Mouse (Mus musculus) thymus, adult 18-20 months (tissue): ENCODE results near the gene Frmd4a.
"Not testable (repeated sequence)": the region's sequence is repeated elsewhere in the genome, so short reads cannot be mapped to it uniquely, and the experiment has no call there.

Experiments used
- DNase-seq, 2 experiments: peaks; one replicate each; pipeline ENCODE4 v3.0.0; 2022; ENCODE audit warnings: mixed read lengths in 2 of 2

The Frmd4a gene

DNA sequence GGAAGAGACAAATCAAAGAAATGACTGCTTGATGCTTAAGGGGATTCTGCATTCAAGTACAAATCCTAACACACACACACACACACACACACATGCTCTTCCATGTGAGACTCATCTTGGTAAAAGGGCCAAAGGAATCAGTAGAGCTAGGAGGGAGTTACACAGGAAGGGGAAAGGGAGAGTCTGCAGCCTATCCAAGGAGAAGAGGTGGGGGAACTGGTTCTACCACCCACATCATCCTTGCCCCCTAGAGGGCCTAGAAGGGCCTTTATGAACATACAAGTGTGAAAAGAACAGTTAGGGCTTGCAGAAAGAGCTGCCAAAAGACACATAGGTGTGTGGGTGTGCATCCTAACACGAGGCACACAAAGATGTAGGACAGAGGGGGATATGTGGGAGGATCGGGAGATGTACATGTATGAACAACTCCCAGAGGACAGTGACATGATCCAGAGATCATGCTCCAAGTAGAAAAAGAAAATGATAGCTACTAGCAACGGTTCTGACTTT lies 576.4 kb downstream of the Frmd4a start:
- no peak for DNase-seq

DNA sequence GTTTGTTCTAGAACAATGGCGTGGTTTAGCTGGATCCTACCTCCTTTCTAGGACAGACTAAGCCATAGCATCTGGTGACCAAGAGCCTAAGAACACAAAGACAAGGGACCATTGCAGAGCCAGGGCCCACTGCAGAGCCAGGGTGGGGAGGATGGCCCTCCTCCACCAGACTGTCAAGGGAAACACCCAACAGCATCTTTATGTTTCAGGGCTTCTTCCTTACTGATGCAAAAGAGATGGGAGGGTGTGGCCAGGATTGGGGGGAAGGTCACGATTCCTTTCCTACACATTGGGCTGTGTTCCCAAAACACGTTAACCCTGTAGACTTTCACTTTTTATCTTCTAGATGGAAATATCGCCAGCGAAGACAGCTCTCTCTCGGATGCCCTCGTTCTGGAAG lies 579.5 kb downstream of the Frmd4a start:
- DNase-seq, result no peak

DNA sequence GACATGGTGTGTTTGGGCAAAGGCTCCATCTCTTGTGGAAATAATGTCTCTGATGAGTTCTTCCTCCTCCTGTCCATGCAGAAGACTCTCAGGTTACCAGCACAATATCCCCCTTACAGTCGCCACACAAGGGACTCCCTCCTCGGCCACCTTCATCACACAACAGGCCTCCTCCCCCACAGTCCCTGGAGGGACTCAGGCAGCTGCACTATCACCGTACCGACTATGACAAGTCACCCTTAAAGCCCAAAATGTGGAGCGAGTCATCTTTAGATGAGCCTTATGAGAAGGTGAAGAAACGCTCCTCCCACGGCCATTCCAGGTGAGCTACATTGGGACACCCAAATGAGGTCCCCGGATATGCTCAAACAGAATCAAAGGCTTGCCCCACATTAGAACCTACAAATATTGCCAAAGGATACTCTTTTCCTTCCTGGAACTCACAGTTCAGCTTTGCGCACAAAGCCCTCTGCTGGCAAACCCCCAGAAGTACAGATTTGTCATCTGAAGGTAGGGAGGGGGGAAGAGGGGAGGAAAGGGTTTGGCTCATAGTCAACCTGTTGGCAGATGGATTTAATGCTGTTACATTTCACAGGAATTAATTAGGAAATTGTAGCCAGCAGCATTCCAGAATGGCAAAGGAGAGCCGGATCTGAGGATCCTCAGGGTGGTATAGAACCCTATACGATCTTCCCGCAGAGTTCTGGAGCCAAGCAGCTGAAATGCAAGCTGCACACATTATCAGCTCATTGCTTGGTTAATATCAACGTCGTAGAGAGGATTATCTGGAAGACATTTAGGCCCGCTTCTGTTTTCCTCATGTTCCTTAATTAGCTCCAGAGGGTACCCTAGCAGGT lies 583.7 kb downstream of the Frmd4a start:
- no peak for DNase-seq

DNA sequence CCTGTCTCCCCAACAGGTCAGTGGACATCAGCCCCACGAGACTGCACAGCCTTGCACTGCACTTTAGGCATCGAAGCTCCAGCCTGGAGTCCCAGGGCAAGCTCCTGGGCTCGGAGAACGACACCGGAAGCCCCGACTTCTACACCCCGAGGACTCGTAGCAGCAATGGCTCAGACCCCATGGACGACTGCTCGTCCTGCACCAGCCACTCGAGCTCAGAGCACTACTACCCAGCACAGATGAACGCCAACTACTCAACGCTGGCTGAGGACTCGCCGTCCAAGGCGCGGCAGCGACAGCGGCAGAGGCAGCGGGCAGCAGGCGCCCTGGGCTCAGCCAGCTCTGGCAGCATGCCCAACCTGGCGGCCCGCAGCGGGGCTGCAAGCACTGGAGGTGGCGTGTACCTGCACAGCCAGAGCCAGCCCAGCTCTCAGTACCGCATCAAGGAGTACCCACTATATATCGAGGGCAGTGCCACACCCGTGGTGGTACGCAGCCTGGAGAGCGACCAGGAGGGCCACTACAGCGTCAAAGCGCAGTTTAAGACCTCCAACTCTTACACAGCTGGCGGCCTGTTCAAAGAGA lies 585.9 kb downstream of the Frmd4a start:
- DNase-seq, result no peak

DNA sequence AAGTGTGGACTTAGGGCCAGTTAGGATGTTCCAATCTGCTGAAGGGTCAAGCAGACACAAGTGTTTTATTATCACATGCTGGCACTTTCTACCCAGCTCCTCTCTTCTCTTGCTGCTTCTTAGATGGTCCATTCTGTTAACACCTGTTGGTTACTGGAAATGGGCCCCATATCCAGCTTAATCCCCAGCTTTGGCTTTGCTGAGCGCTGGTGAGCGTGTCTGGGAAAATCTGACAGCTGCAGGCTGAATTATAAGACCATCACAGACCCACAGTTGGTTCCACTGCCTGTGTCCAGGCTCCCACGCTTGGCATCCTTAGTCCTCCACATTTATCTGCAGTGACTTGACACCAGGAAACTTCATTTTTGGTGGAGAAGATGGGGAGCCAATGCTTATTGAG lies 589.0 kb downstream of the Frmd4a start:
- no peak for DNase-seq

DNA sequence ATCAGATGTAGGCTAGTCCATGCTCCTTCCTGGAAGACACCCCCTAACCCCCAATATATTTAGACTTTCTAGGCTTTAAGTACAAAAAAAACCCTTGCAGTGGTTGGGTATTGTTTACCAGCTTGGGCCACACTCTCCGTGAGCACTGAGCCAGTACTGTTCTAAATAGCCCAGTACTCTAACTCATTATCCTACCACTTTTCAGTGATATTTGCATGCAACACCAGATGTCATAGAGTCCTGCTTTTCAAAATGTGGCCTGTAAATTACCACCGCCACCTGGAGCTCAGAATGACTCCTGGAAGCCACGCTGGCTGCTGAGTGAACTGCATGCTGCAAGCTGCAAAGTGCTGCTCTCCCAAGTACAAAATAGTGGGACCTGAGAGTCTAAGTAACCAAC lies 590.7 kb downstream of the Frmd4a start:
- DNase-seq, result no peak

DNA sequence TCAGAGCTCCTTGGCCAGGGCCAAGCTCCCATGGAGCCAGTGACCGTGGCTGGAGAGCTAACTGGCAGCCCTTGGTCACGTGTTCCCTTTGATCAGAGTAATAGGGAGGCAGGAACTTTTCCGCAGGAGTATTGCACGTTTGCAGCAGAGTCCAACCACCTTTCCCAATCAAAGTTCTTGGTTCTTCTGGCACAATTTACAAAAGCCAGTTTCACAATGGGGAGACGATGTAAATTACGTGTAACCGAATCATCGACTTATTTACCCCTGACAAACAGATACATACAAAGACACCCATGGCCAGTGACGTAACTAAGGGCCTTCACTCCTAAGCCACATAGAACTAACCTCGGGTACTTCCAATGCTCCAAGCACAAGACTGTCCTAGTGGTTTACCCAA lies 591.9 kb downstream of the Frmd4a start:
- DNase-seq, result no peak

DNA sequence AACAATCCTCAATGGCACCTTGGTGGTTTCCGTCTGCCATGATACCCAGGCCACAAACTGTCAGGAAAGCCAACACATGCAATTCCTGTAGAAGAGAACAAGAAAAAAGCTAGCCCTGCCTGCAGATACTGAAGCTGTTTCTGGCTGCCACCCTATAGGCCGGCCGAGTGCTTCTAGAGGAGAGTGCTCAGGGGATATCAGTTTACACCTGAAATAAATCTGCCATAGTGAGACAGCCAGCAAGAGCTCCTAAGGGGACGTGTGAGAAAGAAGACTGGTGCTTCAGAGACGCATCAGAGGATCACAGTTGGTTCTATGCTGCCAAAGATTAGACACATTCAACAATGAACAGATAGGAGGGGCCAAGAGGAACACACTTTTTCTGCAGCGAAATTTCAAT lies 593.8 kb downstream of the Frmd4a start:
- DNase-seq, result no peak

DNA sequence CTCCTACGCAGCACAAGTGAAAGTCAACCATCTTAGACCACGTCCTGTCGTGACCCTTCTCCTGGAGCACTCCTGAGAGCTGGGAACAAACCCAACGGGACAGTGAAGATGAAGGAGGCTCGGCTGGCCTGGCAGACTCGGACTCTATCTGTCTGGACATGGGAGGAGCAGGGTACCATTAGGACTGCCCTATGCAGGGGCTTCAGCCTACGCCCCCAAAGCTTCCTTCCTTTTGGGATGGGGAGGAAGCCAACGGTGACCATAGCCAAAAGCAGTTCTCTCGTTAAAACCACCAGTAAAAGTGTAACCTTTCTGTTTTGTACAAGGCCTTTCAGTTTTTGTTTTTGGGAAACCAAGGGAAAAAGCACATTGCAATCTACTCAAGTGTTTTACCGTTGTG lies 594.2 kb downstream of the Frmd4a start:
- DNase-seq, result no peak

DNA sequence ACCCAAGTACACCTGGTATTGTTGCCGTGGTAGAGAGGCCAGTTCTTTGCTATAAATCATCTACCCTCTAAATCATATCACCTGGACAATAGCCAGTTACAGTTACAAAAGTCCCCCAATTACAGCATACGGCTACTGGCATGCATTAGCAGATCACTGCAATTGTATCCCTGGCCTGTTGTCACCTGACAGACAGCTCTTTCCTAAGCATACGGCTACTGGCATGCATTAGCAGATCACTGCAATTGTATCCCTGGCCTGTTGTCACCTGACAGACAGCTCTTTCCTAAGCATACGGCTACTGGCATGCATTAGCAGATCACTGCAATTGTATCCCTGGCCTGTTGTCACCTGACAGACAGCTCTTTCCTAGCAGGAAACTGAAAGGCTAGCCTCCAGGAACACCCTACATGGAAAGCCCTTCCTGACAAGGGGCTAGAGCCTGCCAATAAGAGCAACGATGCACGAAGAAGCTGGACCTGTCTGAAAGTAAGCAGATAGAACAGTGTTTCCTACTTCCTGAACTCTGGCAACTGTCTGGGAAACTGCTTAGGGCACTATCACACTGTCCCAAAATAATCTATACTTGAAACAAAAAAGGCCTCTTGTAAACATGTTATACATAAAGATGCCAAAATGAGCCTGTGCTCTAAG lies 596.9 kb downstream of the Frmd4a start:
- DNase-seq, result not testable (repeated sequence)

DNA sequence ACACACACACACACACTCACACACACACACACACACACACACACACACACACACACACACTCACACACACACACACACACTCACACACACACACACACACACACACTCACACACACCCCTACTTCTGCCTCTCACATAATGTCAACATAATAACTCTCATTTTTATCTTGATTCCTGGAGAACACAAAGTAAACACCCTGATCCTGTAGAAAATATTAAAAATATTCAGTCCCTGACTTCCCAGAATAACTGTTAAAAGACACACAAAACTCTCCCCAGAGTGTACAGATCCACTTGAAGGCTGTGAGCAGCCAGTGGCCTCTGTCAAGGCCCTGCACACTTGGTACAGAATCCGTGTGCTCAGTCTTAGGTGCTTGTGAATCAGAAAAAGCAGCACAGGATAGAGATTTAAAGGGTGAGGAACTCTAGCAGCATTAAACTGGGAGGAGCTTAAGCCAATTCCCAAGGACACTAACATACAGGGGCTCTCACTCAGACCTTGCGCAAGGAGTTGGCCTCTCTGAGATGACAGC lies 597.6 kb downstream of the Frmd4a start:
- no peak for DNase-seq

DNA sequence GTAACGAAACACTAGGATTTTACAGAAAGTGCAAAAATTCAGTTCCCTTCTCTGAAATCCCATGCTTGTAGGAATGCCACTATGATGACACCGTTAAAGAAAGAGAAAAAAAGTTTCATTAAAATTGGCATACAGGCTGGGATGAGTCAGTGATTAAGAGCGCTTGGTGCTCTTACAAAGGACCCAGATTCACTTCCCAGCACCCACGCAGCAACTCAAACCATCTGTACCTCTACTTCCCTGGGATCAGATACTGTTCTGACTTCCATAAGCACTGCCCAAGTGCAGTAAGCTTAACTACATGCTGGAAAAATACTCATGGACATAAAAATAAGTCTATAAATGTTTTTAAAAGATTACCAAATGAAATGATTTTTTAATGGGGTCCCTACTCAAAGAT lies 599.5 kb downstream of the Frmd4a start:
- DNase-seq, result no peak

DNA sequence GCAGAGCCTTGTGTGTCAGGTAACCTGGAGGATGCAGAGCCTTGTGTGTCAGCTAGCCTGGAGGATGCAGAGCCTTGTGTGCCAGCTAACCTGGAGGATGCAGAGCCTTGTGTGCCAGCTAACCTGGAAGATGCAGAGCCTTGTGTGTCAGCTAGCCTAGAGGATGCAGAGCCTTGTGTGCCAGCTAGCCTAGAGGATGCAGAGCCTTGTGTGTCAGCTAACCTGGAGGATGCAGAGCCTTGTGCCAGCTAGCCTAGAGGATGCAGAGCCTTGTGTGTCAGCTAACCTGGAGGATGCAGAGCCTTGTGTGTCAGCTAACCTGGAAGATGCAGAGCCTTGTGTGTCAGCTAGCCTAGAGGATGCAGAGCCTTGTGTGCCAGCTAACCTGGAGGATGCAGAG lies 601.6 kb downstream of the Frmd4a start:
- DNase-seq, result not testable (repeated sequence)

DNA sequence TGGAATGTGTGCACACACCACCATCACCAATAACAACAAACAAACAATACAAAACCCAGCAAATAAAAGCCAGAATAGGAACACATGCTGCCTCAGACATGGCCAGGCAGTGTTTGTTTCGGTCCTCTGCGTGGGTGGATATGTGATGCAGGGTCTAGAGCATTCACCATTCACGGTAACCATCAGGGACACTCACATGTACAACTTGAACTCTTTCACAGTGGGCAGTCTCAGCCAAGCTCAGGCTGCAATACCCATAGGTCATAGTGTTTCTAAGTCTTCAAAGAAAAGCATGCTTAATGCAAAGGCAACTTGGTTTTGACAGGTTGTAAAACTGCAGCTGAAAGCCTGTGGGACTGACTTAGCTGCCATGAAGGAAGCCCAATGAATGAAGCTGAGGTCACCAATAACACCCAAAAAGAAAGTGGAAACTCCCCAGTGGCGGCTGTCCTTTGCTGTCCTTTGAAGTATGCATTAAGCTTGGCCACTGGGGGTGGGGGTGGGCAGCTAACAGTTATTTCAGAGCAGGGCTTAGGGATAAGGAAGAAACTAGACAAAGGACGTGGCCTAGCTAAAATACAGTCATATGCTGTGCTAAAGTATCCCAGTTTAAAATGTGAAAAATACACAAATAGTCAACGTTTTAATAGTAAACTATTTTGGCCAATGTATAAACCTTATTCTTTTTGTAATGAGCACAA lies 602.5 kb downstream of the Frmd4a start:
- DNase-seq, result no peak

DNA sequence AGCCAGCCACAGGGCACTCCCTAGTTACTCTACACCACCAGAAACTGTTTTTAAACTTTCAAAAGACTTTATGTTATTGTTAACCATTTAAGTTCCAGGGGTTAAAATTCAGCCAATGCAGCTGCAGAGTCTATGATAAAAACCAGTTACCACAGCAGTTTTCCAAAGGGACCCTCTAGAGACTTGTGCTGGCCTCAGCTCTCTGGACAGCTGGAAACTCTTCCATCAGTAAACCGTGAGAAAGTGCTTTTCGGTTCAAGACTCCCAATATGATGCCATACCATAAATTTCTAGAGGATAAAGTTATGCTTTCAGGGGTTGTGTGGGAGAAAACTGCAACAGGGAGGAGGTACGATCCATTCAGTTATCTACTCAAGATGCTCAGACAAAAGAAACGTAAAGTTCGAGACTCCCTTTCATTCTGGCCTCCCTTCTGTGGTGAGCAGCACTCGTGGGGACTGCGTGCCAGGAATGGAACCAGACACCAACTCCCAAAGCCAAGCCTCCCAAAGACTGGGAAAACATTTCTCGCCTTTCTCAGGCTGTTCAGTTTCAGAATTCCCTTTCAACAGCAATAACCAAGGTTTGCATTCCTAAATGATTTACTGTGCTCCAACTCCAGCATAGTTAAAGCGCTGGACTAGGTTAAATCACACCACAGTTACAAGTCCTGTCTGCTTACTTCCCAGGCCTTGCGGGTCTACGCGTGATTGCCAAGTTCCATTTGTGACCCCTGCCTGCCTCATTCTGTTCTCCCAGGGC lies 603.3 kb downstream of the Frmd4a start:
- DNase-seq, result no peak

DNA sequence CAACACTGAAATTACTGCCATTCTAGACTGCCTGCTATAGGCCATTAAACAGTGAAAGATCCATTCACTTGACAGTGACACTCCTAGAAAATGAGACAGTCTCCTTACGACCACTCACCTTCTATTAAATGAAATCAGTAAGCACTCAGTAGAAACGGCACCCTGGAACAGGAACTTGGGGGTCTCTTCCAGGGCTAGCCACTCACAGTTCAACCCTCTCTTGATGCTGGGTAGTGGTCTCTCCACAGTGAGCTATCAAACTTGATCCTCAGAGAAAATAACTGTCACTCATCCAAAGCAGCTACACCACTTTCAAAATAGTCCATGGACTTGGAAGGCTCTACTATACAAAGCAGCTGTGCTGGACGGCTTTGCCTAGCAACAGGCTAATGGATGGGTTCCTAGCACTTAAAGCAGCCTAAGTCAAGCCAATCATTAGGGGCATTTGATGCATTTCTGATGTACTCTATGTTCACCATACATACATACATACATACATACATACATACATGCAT lies 604.0 kb downstream of the Frmd4a start:
- DNase-seq, result no peak

DNA sequence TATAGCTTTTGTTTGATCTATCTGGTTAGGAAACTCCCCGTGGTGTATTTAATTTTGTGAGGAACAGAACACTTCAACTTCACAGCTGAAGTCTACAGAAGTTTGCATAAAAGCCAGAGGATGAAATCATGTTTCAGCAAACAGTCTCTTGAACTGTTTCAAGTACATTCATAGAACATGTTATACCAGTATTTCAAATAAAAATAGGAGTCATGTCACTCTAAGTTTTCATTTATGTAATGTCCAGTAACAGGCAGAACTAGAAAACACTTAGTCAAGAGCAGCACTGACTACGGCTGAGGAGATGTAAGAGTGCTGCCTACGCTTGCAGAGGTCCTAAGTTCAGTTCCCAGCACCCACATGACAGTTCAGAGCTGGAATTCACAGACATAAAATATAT lies 609.4 kb downstream of the Frmd4a start:
- no peak for DNase-seq

DNA sequence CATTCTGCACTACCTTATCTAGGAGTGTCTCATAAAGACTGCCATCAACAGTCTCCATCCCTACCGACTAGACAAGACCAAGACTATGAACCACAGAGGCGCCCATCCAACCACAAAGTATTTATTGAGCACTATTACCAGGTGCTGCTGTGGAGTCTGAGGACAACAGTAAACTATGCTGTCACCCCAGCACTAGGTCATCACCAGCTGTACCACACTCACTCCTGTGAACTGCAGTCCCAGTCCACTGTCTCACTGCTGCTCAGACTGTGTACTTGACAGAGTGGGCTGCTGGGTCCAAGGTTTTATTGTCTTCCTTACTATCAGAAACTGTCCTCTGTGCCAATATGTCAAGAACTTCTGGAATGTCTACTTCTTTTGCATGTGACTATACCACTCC lies 611.4 kb downstream of the Frmd4a start:
- DNase-seq, result no peak

DNA sequence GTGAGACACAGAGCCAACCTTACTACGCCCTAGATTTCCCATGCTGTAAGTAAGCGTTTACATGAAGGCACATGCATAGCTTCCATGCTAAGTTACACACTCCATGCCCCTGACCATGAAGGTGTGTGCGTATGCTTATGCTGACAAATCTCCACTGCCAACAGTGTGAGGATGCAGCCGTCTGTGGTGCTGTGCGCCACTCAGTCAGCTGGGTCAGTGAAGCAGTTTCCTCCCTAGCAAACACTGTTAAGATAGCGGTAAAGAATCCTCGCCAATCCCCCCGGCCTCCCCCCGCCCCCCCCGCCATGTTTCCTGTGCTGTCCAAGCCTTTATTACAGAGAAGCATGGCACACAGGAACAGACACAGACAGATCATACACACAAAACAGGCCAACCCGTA lies 612.0 kb downstream of the Frmd4a start:
- DNase-seq, result no peak

DNA sequence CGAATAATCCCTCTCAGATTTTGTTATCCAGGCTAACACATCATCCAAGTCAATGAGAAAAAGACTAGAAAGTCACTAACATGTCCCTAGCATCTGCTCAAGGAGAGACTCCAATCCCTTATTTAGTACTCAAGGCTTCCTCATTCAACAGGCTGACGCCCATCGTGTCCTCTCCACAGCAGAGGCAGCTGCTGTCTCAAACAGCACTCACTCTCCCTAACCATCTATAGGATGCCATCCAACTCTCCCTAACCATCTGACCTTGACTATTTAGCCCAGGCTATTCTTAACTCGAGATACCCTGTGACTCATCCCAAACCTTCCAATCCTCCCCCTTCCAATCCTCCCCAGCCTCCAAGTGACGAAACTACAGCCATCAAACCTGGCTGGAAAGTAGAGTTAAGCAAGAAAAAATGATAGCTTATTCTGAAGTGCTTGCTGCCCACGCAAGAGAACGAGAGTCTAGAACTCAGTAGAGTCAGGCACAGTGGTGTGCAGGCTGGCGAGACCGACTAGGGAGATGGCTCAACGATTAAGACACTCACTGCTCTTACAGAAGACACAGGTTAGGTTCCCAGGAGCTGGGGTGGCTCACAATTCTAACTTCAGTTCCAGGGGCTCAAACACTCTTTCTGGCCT lies 612.8 kb downstream of the Frmd4a start:
- DNase-seq, result no peak

DNA sequence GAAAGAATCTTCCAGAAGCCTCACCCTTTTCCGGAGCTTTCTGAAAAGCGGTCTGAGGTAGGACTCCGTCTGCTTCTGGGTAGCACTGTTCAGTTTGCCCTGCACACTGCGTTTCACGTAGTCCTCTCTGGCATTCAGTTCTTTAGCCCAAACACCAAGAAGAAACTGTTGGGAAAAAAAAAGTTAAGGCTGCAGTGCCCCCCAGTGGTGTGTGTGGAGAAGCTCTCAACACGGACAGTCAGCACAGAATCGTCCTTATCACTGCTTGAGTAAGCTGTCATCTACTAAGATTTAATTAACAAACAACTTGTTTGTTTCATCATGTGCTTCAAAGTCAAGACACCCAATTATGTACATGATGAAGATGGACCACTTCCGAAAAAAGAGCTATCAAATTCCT lies 618.3 kb downstream of the Frmd4a start:
- DNase-seq, result no peak

DNA sequence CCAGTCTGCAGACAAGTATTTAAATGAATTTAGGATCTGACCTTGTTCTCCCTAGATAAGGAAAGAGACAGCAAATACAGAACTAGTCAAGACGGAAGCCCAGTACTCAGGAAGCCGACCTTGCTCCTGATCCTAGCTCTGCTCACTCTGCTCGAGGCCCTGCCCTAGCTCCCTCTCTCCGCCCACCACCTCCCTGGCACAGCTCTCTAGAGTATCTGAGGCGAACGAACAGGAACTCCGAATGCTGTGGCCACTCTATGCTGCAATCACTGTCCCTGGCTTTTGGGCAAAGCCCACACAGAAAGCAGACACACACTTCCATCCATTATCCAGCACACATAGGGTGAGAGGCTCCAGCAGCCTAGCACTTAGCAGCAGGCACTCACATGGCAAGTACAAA lies 619.1 kb downstream of the Frmd4a start:
- no peak for DNase-seq
